Mouse (Mus musculus) granulocyte monocyte progenitor cell, adult 5-6 weeks (primary cell): Measurements from ENCODE around the gene Gm21256. TPM values are rescaled to one million over a fixed set of nuclear protein-coding genes. Genes with fewer than 3 reads are reported as not detected.
"Not testable (repeated sequence)": the region's sequence is repeated elsewhere in the genome, so short reads cannot be mapped to it uniquely, and the experiment has no call there.

Experiments used
- ATAC-seq: replicated peaks from 2 replicates; pipeline ENCODE4 v1.8.0; 2016; ENCODE audit warnings: mild to moderate bottlenecking, moderate TSS enrichment, inconsistent platforms; ENCODE audit not compliant: poor library complexity, severe bottlenecking
- total RNA-seq, 2 experiments: library from RNA; stranded (forward) in 1 of 2; stranded (reverse) in 1 of 2; fragments of 200-712, 200-1000 nt in 1 of 2; fragments of >200 nt in 1 of 2; fragmentation: Nextera tagmentation in 1 of 2; gene quantifications; 2 replicates each; pipeline ENCODE4 v1.2.3; 2014 to 2017

Gm21256 gene
- total RNA-seq (2014; fragmentation: Nextera tagmentation) (not detected in 2 replicates), total RNA-seq (2017) (not detected in 2 replicates)

DNA sequence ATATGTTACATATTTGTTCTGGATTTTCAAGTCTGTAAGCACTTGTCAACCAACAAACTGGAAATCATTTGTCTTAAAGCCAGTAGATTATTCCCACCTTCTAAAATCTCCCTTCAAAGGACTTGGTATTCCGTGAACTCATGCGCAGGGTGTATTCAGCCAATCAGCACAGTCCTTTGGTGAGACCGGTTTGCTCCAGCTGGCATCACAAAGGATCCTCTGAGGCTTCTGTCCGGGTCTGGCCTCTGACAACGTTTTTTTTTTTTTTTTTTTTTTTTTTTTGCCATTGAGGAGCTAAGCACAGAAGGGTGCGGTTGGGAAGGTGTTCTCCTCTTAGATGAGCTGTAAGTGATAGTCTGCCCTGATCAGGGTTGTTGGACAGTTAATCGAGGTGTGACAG is at the start of gene Gm21256:
TSS of gene Gm21256 (plus strand) at position 301 of the 400 bp plus-strand sequence.
- not testable (repeated sequence) for ATAC-seq

Other genes starting within 250 kb of the Gm21256 start
- gene Gm21170, start 240.1 kb downstream of the Gm21256 start, total RNA-seq (2014; fragmentation: Nextera tagmentation), result not detected in 2 replicates
- gene Gm21170, start 240.1 kb downstream of the Gm21256 start, total RNA-seq (2017), result not detected in 2 replicates